ENCODE assay signal across 8 mouse cellular contexts in genomic region chr11:52374340-52374739, GRCm38 (mm10). TPM values are rescaled to one million over a fixed set of nuclear protein-coding genes. Genes with fewer than 3 reads are reported as not detected.
DNase-seq lines count a peak whose midpoint lies in the region; ATAC-seq and TF ChIP-seq lines count a peak whose summit lies in the region.

No protein-coding gene starts in this region.

- no peaks in the 10 kb centered on the region for H3K4me1 ChIP-seq in forebrain, embryonic 11.5 days (replicated peaks; ENCODE audit: control insufficient read depth, insufficient read depth, low read length)
- peaks cover 10% of the 10 kb centered on the region; the same call in 1 of the 2 replicates for H3K4me1 ChIP-seq in forebrain, embryonic 12.5 days
- peaks cover 9% of the 10 kb centered on the region for H3K4me1 ChIP-seq in bone marrow macrophage, adult 2 months (ENCODE audit: control insufficient read depth, insufficient read depth, low read length)
- no peaks in the 10 kb centered on the region for H3K4me1 ChIP-seq in testis, adult 2 months (ENCODE audit: control insufficient read depth, insufficient read depth, low read length)

- no peak for TF ChIP-seq POLR2A in bone marrow macrophage, adult 2 months (IDR thresholded peaks at IDR 0.05; ENCODE audit: borderline replicate concordance, low read depth, low read length)
- TF ChIP-seq POLR2A in testis, adult 2 months (IDR thresholded peaks at IDR 0.05; ENCODE audit: control insufficient read depth, low read depth, low read length): no peak

- H3K27ac ChIP-seq in forebrain, embryonic 11.5 days (ENCODE audit: low read depth, low read length): no peak overlapping the region
- H3K27ac ChIP-seq in forebrain, embryonic 12.5 days: no peak overlapping the region
- H3K27ac ChIP-seq in bone marrow macrophage, adult 2 months (ENCODE audit: insufficient read depth, low read depth, low read length): no peak overlapping the region
- H3K27ac ChIP-seq in testis, adult 2 months (ENCODE audit: control insufficient read depth, insufficient read depth, low read depth, low read length): no peak overlapping the region

- no peak overlapping the region for H3K4me3 ChIP-seq in forebrain, embryonic 11.5 days (ENCODE audit: low read depth, low read length)
- no peak overlapping the region for H3K4me3 ChIP-seq in forebrain, embryonic 12.5 days (replicated peaks)
- H3K4me3 ChIP-seq in bone marrow macrophage, adult 2 months (ENCODE audit: insufficient read depth, low read length): no peak overlapping the region
- no peak overlapping the region for H3K4me3 ChIP-seq in testis, adult 2 months (ENCODE audit: control insufficient read depth, low read depth, low read length)

- WGBS in forebrain, embryonic 11.5 days: 75% methylated on average over 6 of the region's 6 CpGs
- 72% methylated on average over 6 of the region's 6 CpGs for whole genome bisulfite sequencing in forebrain, embryonic 12.5 days

- DNase-seq in forebrain, embryonic 11.5 days (ENCODE audit: low spot score): peak; percentile 70
- peak; percentile 65 for DNase-seq in CD4-positive helper T cell, adult 2 months (ENCODE audit: low read depth, low spot score)
- DNase-seq in kidney, postnatal 25 days: peak; percentile 66 to 71
- DNase-seq in naive thymus-derived CD4-positive, alpha-beta T cell, adult 2 months (ENCODE audit: low read depth): peak; percentile 78

- TF ChIP-seq CTCF in bone marrow macrophage, adult 2 months (IDR thresholded peaks at IDR 0.05; ENCODE audit: low read depth, low read length): peak; percentile 76
- peak; percentile 90; the same call in 1 of the 2 replicates for TF ChIP-seq CTCF in testis, adult 2 months (IDR thresholded peaks at IDR 0.05; ENCODE audit: control insufficient read depth, insufficient read depth, insufficient replicate concordance, low read depth, low read length)

- no peak overlapping the region for H3K9ac ChIP-seq in forebrain, embryonic 11.5 days (ENCODE audit: low read length)
- H3K9ac ChIP-seq in forebrain, embryonic 12.5 days: no peak overlapping the region

- no peak for ATAC-seq in forebrain, embryonic 11.5 days (replicated peaks; ENCODE audit: low FRiP score)
- ATAC-seq in forebrain, embryonic 12.5 days (ENCODE audit: low FRiP score): no peak
- ATAC-seq in granulocyte monocyte progenitor cell, adult 5-6 weeks (replicated peaks; ENCODE audit: poor library complexity, severe bottlenecking): peak; percentile 85

- peaks cover 12% of the 10 kb centered on the region; the same call in 1 of the 2 replicates for H3K36me3 ChIP-seq in forebrain, embryonic 11.5 days (ENCODE audit: control insufficient read depth, insufficient read depth, low read length)
- H3K36me3 ChIP-seq in forebrain, embryonic 12.5 days (replicated peaks): peaks cover 45% of the 10 kb centered on the region
- H3K36me3 ChIP-seq in testis, adult 2 months (ENCODE audit: control insufficient read depth, insufficient read depth, low read length): no peaks in the 10 kb centered on the region

- no peaks in the 10 kb centered on the region for H3K27me3 ChIP-seq in forebrain, embryonic 11.5 days (ENCODE audit: control insufficient read depth, insufficient read depth, low read length)
- H3K27me3 ChIP-seq in forebrain, embryonic 12.5 days: no peaks in the 10 kb centered on the region
- no peaks in the 10 kb centered on the region for H3K27me3 ChIP-seq in testis, adult 2 months (ENCODE audit: control insufficient read depth, insufficient read depth, low read length)

- H3K4me2 ChIP-seq in forebrain, embryonic 11.5 days (ENCODE audit: low read depth, low read length, severe bottlenecking): no peak overlapping the region
- no peak overlapping the region for H3K4me2 ChIP-seq in forebrain, embryonic 12.5 days

- H3K9me3 ChIP-seq in forebrain, embryonic 11.5 days (ENCODE audit: control insufficient read depth, low read length): no peaks in the 10 kb centered on the region
- H3K9me3 ChIP-seq in forebrain, embryonic 12.5 days: no peaks in the 10 kb centered on the region

RNA-seq across cellular contexts. Expression of gene Vdac1, which starts 13.7 kb away (rescaled TPM):
- polyA plus RNA-seq in forebrain, embryonic 11.5 days (2014; fragmentation: Nextera tagmentation; extraction: Ambion mirVana): 198 and 207 TPM in 2 replicates
- polyA plus RNA-seq in forebrain, embryonic 12.5 days (2016; fragmentation: Nextera tagmentation; extraction: Ambion mirVana): 206 and 214 TPM in 2 replicates
- polyA plus RNA-seq in bone marrow macrophage, adult 2 months (2012; ENCODE audit: insufficient read depth, insufficient read length, missing spikeins): 116 and 118 TPM in 2 replicates
- total RNA-seq in granulocyte monocyte progenitor cell, adult 5-6 weeks (2014; fragmentation: Nextera tagmentation): 126 and 132 TPM in 2 replicates
- total RNA-seq in granulocyte monocyte progenitor cell, adult 5-6 weeks (2017): 205 and 244 TPM in 2 replicates
- 13.5 and 16.7 TPM in 2 replicates for polyA plus RNA-seq in testis, adult 2 months (2012; rRNA removed)

RNA-seq across cellular contexts. Expression of gene 9530068E07Rik, which starts 21.9 kb away (rescaled TPM):
- 162 and 169 TPM in 2 replicates for polyA plus RNA-seq in forebrain, embryonic 11.5 days (2014; fragmentation: Nextera tagmentation; extraction: Ambion mirVana)
- polyA plus RNA-seq in forebrain, embryonic 12.5 days (2016; fragmentation: Nextera tagmentation; extraction: Ambion mirVana): 147 and 148 TPM in 2 replicates
- 134 and 137 TPM in 2 replicates for polyA plus RNA-seq in bone marrow macrophage, adult 2 months (2012; ENCODE audit: insufficient read depth, insufficient read length, missing spikeins)
- 90.0 and 106 TPM in 2 replicates for total RNA-seq in granulocyte monocyte progenitor cell, adult 5-6 weeks (2014; fragmentation: Nextera tagmentation)
- 82.7 and 86.4 TPM in 2 replicates for total RNA-seq in granulocyte monocyte progenitor cell, adult 5-6 weeks (2017)
- polyA plus RNA-seq in testis, adult 2 months (2012; rRNA removed): 66.5 and 70.2 TPM in 2 replicates
